Mouse (Mus musculus) B cell, adult 2 months (primary cell): Measurements from ENCODE around the gene Ccl17.

Source experiments
- DNase-seq, 2 experiments: peaks; one replicate each; pipeline ENCODE4 v3.0.0; 2022

Ccl17 gene

GRCm38 (mm10) chr8:94789256-94789955 lies 20.8 kb upstream of the Ccl17 start:
- DNase-seq, result no peak

- DNase-seq, result no peak
Observed at GRCm38 (mm10) chr8:94794368-94794767, 15.9 kb upstream of the Ccl17 start.

- DNase-seq, result no peak
Observed at GRCm38 (mm10) chr8:94794782-94795181, 15.5 kb upstream of the Ccl17 start.

- DNase-seq, result peak in 1 of 2 experiments; percentile 28
Observed at GRCm38 (mm10) chr8:94800278-94800968, 9.8 kb upstream of the Ccl17 start.

- no peak for DNase-seq
Observed at GRCm38 (mm10) chr8:94801293-94802095, 8.8 kb upstream of the Ccl17 start.

DNA sequence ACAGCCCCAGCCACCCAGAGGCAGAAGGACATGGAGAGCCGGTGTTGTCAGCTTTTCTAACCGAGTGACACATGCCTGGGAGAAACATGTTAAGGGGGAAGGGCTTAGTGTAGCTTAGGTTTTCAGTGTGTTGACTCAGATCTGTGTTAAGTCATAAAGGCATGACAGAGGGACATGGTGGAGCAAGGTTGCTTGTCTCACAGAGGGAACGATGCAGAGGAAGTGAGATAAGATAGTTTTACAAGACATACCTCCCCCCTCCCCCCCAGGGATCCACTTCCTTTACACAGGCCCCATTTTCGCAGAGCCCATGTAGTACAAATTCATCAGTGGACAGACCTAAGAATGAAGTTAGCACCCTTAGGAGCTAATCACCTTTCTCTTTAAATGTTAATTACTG lies 7.9 kb upstream of the Ccl17 start:
- peak in 1 of 2 experiments; percentile 14 for DNase-seq

DNA sequence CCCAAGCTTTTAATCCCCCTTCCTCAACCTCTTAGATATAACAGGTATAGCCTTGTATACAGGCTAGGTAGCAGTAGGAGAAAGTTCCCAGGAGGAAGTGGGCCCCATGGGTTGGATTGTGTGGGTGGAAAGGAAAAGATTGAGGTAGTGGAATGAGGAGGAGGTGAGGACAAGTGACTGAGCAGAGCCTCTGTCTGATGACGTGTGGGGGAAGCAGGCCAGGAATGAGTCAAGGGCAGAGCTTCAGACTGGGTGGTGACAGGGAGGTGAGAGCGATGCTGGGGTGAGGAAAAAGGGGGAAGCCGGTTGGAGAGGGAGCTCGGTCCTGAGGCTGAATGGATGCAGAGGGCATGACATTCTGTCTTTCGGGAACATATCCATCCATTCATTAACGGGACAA lies 6.7 kb upstream of the Ccl17 start:
- DNase-seq, result no peak

GRCm38 (mm10) chr8:94804546-94805340 lies 5.5 kb upstream of the Ccl17 start:
- DNase-seq, result no peak

DNA sequence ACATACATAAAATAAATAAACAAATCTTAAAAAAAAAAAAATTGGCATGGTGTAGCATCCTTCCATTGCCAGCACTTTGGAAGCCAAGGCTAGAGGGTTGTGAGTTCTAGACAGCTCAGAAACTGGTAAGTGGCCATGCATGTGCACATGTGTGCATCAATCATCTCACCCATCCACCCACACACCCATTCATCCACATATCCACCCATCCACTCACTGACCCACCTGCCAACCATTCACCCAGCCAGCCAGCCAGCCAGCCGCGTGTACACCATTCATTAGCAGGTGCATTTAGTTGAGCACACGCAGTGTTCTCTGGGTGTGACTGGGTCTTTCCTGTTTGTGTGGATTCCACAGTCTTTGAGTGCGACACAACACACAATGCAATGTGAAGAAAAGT lies 4.4 kb upstream of the Ccl17 start:
- no peak for DNase-seq

- DNase-seq, result no peak
Observed at GRCm38 (mm10) chr8:94807506-94807905, 2.7 kb upstream of the Ccl17 start.

DNA sequence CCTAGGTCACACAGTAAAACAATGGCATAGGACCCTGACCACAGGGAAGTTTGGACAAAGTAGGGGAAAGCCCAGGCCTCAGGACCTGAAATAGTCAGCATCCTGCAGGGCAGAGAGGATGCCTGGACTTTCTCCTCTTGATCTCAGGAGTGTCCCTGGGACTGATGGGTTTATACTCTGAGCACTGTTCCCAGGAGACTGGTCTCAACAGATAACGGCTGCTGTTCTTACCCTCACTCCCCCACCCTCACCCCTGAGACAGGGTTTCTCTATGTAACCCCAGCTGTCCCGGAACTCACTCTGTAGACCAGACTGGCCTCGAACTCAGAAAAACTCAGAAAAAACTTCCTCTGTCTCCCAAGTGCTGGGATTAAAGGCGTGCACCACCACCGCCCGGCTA lies 1.9 kb upstream of the Ccl17 start:
- DNase-seq, result no peak

- DNase-seq, result no peak
Observed at GRCm38 (mm10) chr8:94810855-94811254, 602 bp downstream of the Ccl17 start.

DNA sequence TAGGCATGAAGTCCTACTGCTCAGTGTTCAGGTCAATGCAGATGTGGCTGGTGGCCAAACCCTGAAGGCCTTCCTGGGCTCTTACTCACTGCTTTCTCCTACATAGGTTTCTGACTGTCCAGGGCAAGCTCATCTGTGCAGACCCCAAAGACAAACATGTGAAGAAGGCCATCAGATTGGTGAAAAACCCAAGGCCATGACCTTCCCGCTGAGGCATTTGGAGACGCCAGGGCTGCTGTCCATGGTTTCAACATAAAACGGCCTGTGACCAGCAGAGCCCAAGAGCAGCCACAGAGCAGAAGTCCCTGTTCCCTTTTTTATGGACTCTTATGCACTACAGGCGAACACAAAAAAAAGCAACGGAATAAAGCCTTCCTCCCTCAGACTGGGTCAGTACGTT lies 1.4 kb downstream of the Ccl17 start:
- no peak for DNase-seq

DNA sequence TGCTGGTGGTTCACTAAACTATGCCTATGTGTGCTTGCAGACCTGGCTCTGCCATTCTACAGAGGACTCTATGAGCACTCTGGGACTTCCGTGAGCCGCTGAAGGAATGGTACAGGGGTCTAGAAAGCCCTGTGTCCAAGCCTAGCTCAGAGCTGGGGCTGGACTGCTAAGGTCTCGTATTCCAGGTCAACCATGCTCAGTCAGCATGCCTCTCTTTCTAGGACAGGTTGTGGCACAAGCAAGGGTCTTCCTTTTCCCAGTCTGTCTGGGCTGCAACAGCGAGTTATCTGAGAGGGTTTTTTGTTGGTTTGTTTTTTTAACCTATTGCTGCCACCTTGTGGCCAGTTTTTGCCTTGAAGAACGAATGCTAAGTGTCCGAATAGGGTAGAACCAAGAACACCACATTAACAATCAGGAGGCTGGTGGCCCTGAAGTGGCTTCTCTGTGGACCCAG lies 2.4 kb downstream of the Ccl17 start:
- DNase-seq, result peak; percentile 83

DNA sequence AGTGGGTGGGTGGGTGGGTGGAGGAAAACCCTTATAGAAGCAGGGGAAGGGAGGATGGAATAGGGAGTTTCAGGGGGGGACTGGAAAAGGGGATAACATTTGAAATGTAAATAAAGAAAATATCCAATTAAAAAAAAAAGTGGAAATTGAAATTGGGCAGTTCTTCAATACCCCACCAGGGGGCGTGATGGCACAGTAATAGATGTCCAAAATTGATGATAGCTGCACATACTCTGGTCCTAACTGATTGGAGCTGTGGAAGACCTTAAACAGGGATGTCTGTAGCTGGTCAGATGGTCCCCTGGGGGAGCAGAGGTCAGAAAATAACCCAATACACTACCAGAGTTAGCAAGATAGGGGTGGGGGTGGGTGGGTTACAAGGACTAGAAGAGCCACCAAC lies 4.3 kb downstream of the Ccl17 start:
- peak; percentile 68 to 72 for DNase-seq

DNA sequence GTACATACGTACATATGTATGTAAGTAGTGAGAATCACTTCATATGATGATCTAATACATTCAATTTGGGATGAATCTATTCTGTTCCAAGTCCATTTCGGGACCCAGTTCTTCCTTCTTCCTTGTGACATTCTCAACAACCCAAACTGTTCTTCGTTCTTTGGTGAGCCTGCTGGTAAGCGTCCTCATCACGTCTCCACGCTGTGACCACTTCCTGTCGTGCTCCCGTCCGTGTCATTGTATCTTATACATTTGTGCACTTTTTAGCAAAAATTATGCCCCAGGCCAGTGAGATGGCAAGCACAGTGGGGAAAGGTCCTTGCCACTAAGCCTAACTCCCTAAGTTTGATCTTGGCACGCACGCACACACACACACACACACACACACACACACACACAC lies 7.7 kb downstream of the Ccl17 start:
- DNase-seq, result no peak

- DNase-seq, result no peak
Observed at GRCm38 (mm10) chr8:94819671-94820179, 9.5 kb downstream of the Ccl17 start.

- no peak for DNase-seq
Observed at GRCm38 (mm10) chr8:94820553-94820952, 10.3 kb downstream of the Ccl17 start.

DNA sequence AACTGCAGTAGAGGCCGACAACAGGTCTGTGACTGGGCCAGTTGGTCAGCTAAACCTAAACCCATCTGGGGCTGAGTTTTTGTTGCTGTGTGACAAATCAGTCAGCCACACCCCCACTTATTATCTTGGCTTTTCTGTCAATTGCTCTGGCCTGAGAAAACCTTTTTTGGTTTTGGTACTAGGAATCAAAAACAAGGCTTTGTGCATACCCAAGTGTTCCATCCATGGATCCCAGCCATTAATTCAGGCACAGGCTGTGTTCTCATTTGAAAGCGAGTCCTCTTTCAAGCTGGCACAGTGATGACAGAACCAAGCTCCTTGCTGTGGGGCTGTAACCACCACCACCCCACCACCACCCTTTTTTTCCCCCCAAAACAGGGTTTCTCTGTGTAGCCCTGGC lies 11.1 kb downstream of the Ccl17 start:
- no peak for DNase-seq

GRCm38 (mm10) chr8:94822637-94823560 lies 12.6 kb downstream of the Ccl17 start:
- DNase-seq, result peak; percentile 38 to 44

DNA sequence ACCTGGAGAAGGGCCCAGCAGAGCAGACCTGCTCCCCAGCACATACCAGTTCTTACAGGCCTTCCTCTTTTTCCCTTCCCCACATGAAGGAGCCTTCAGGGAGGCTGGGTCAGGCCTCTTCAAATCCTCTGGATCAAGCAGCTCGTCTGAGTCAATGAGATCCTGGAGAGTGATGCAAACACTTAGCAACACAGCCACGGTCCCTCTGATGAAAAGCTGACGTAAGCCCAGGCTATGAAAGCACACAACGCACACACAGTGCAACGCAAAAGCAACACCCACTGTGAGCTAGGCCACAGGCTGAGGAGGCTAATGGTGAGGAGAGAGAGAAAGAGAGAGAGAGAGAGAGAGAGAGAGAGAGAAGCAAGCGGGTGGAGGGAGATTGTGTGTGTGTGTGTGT lies 14.9 kb downstream of the Ccl17 start:
- DNase-seq, result no peak

GRCm38 (mm10) chr8:94826210-94826609 lies 16.0 kb downstream of the Ccl17 start:
- DNase-seq, result no peak
